Mouse (Mus musculus) embryonic facial prominence, embryonic 12.5 days (tissue): ENCODE measurements at regions not wholly inside any gene's neighbourhood (a gene's known extent, or its start where the extent isn't known, plus 50 kb on each side); places are given as distances from the start of the nearest gene placed in this dataset.

Source experiments
- ATAC-seq: fragments of 200-750 bp; cut with Nextera tagmentation; 2 replicates; pipeline ENCODE4 v1.8.0; 2017; ENCODE audit not compliant: insufficient number of reproducible peaks, insufficient read depth, low FRiP score, low TSS enrichment
- H3K27ac ChIP-seq: fragments of 300-500 bp; sonication (generic); 2 replicates; pipeline ENCODE4 v1.5.1; 2016; ENCODE audit warnings: mild to moderate bottlenecking
- H3K27me3 ChIP-seq: fragments of 300-500 bp; sonication (generic); 2 replicates; pipeline ENCODE4 v1.6.1; 2016; ENCODE audit warnings: mild to moderate bottlenecking, moderate library complexity
- H3K36me3 ChIP-seq: fragments of 300-500 bp; sonication (generic); 2 replicates; pipeline ENCODE4 v1.6.1; 2016; ENCODE audit warnings: mild to moderate bottlenecking
- H3K4me1 ChIP-seq: fragments of 300-500 bp; sonication (generic); 2 replicates; pipeline ENCODE4 v1.6.1; 2016
- H3K4me2 ChIP-seq: fragments of 300-500 bp; sonication (generic); replicated peaks from 2 replicates; pipeline ENCODE4 v1.6.1; 2016; ENCODE audit warnings: mild to moderate bottlenecking, moderate library complexity
- H3K4me3 ChIP-seq: fragments of 300-500 bp; sonication (generic); 2 replicates; pipeline ENCODE4 v1.5.1; 2016; ENCODE audit warnings: mild to moderate bottlenecking
- H3K9ac ChIP-seq: fragments of 300-500 bp; sonication (generic); 2 replicates; pipeline ENCODE4 v1.6.1; 2016; ENCODE audit warnings: mild to moderate bottlenecking, moderate library complexity
- H3K9me3 ChIP-seq: fragments of 300-500 bp; sonication (generic); 2 replicates; pipeline ENCODE4 v1.6.1; 2016; ENCODE audit warnings: mild to moderate bottlenecking, moderate library complexity
- WGBS: fragments of 180-500 bp; shearing (Covaris S2); methylation state at CpG from one replicate; pipeline ENCODE4 v1.1.7; 2016; 5-methylcytosine and 5-hydroxymethylcytosine counted together

GRCm38 (mm10) chr3:52158788-52159260, 53.9 kb upstream of the Maml3 start:
- WGBS: 80% methylated on average over 3 of the region's 3 CpGs
- Histone ChIP-seq H3K27me3 (no peaks in the 10 kb centered on the region), H3K36me3 (no peaks in the 10 kb centered on the region), H3K4me1 (no peaks in the 10 kb centered on the region), H3K4me3 (no peak overlapping the region), H3K9me3 (no peaks in the 10 kb centered on the region), H3K4me2 (no peak overlapping the region), H3K9ac (no peak overlapping the region), H3K27ac (no peak overlapping the region)
- ATAC-seq: no peak

GRCm38 (mm10) chr3:52161688-52162087, 56.8 kb upstream of the Maml3 start:
- Histone ChIP-seq H3K4me1 (no peaks in the 10 kb centered on the region), H3K9ac (no peak overlapping the region), H3K4me3 (no peak overlapping the region), H3K4me2 (no peak overlapping the region), H3K9me3 (no peaks in the 10 kb centered on the region), H3K27ac (no peak overlapping the region), H3K36me3 (no peaks in the 10 kb centered on the region), H3K27me3 (no peaks in the 10 kb centered on the region)
- 45% methylated on average over 3 of the region's 3 CpGs for WGBS
- no peak for ATAC-seq

- ATAC-seq: no peak
- no peak overlapping the region for H3K9ac ChIP-seq
- no peaks in the 10 kb centered on the region for H3K4me1 ChIP-seq
- no peaks in the 10 kb centered on the region for H3K27me3 ChIP-seq
- WGBS: 62% methylated on average over 16 of the region's 16 CpGs
- no peak overlapping the region for H3K27ac ChIP-seq
- H3K9me3 ChIP-seq: no peaks in the 10 kb centered on the region
- H3K4me2 ChIP-seq: no peak overlapping the region
- H3K4me3 ChIP-seq: no peak overlapping the region
- no peaks in the 10 kb centered on the region for H3K36me3 ChIP-seq
These were observed 59.1 kb upstream of the Maml3 start for GRCm38 (mm10) chr3:52163990-52164389.

- 95% methylated on average over 7 of the region's 7 CpGs for WGBS
- H3K4me2 ChIP-seq: no peak overlapping the region
- H3K9ac ChIP-seq: no peak overlapping the region
- no peaks in the 10 kb centered on the region for H3K9me3 ChIP-seq
- H3K27ac ChIP-seq: no peak overlapping the region
- H3K27me3 ChIP-seq: no peaks in the 10 kb centered on the region
- no peak for ATAC-seq
- no peaks in the 10 kb centered on the region for H3K4me1 ChIP-seq
- no peak overlapping the region for H3K4me3 ChIP-seq
- no peaks in the 10 kb centered on the region for H3K36me3 ChIP-seq
These were observed 62.5 kb upstream of the Maml3 start for GRCm38 (mm10) chr3:52167420-52167819.

- no peaks in the 10 kb centered on the region for H3K27me3 ChIP-seq
- H3K27ac ChIP-seq: no peak overlapping the region
- 90% methylated on average over 7 of the region's 7 CpGs for WGBS
- H3K36me3 ChIP-seq: no peaks in the 10 kb centered on the region
- H3K4me2 ChIP-seq: no peak overlapping the region
- no peaks in the 10 kb centered on the region for H3K4me1 ChIP-seq
- ATAC-seq: no peak
- no peak overlapping the region for H3K9ac ChIP-seq
- H3K4me3 ChIP-seq: no peak overlapping the region
- no peaks in the 10 kb centered on the region for H3K9me3 ChIP-seq
These were observed 66.0 kb upstream of the Maml3 start for GRCm38 (mm10) chr3:52170847-52171246.

- no peak overlapping the region for H3K9ac ChIP-seq
- no peak overlapping the region for H3K4me2 ChIP-seq
- H3K4me3 ChIP-seq: no peak overlapping the region
- no peaks in the 10 kb centered on the region for H3K36me3 ChIP-seq
- WGBS: 95% methylated on average over 5 of the region's 5 CpGs
- no peaks in the 10 kb centered on the region for H3K4me1 ChIP-seq
- ATAC-seq: no peak
- no peaks in the 10 kb centered on the region for H3K9me3 ChIP-seq
- no peaks in the 10 kb centered on the region for H3K27me3 ChIP-seq
- H3K27ac ChIP-seq: no peak overlapping the region
These were observed 66.4 kb upstream of the Maml3 start for GRCm38 (mm10) chr3:52171303-52171702.

- no peak overlapping the region for H3K4me2 ChIP-seq
- H3K27ac ChIP-seq: no peak overlapping the region
- H3K9ac ChIP-seq: no peak overlapping the region
- no peak overlapping the region for H3K4me3 ChIP-seq
- ATAC-seq: no peak
- H3K4me1 ChIP-seq: peaks cover under 1% of the 10 kb centered on the region
- no peaks in the 10 kb centered on the region for H3K36me3 ChIP-seq
- whole genome bisulfite sequencing: 86% methylated on average over 1 of the region's 1 CpGs
- H3K9me3 ChIP-seq: no peaks in the 10 kb centered on the region
- H3K27me3 ChIP-seq: no peaks in the 10 kb centered on the region
These were observed 68.6 kb upstream of the Maml3 start for GRCm38 (mm10) chr3:52173490-52173889.

- Histone ChIP-seq H3K4me1 (peaks cover 22% of the 10 kb centered on the region), H3K9ac (no peak overlapping the region), H3K27me3 (no peaks in the 10 kb centered on the region), H3K4me3 (no peak overlapping the region), H3K4me2 (no peak overlapping the region), H3K9me3 (no peaks in the 10 kb centered on the region), H3K36me3 (no peaks in the 10 kb centered on the region), H3K27ac (no peak overlapping the region)
- ATAC-seq: no peak
- 85% methylated on average over 8 of the region's 8 CpGs for WGBS
These were observed 71.2 kb upstream of the Maml3 start for GRCm38 (mm10) chr3:52176108-52176507.

- Histone ChIP-seq H3K4me1 (peaks cover 29% of the 10 kb centered on the region), H3K9ac (peak overlapping the region; percentile 25; the same call in 1 of the 2 replicates), H3K4me3 (0 out of 2 replicates have a peak overlapping the region, but pooled peaks have one; percentile 13), H3K9me3 (no peaks in the 10 kb centered on the region), H3K36me3 (no peaks in the 10 kb centered on the region), H3K27me3 (no peaks in the 10 kb centered on the region), H3K27ac (peak overlapping the region; percentile 97), H3K4me2 (peak overlapping the region; percentile 38)
- 64% methylated on average over 9 of the region's 9 CpGs for WGBS
- no peak for ATAC-seq
These were observed 74.0 kb upstream of the Maml3 start for GRCm38 (mm10) chr3:52178851-52179250.

GRCm38 (mm10) chr3:52179686-52180085, 74.8 kb upstream of the Maml3 start:
- H3K4me2 ChIP-seq: peak overlapping the region; percentile 38
- ATAC-seq: peak; percentile 82
- no peaks in the 10 kb centered on the region for H3K36me3 ChIP-seq
- peak overlapping the region; percentile 13; the same call in 1 of the 2 replicates for H3K4me3 ChIP-seq
- H3K9me3 ChIP-seq: no peaks in the 10 kb centered on the region
- WGBS: 2% methylated on average over 12 of the region's 12 CpGs
- H3K9ac ChIP-seq: peak overlapping the region; percentile 25; the same call in 1 of the 2 replicates
- peaks cover 29% of the 10 kb centered on the region for H3K4me1 ChIP-seq
- no peaks in the 10 kb centered on the region for H3K27me3 ChIP-seq
- peak overlapping the region; percentile 97 for H3K27ac ChIP-seq

- 26% methylated on average over 8 of the region's 8 CpGs for WGBS
- H3K4me2 ChIP-seq: peak overlapping the region; percentile 38
- H3K27ac ChIP-seq: peak overlapping the region; percentile 97
- ATAC-seq: no peak
- no peak overlapping the region for H3K4me3 ChIP-seq
- no peaks in the 10 kb centered on the region for H3K9me3 ChIP-seq
- no peak overlapping the region; the same call in 1 of the 2 replicates for H3K9ac ChIP-seq
- H3K36me3 ChIP-seq: no peaks in the 10 kb centered on the region
- H3K4me1 ChIP-seq: peaks cover 29% of the 10 kb centered on the region
- H3K27me3 ChIP-seq: no peaks in the 10 kb centered on the region
These were observed 75.4 kb upstream of the Maml3 start for GRCm38 (mm10) chr3:52180306-52180705.

GRCm38 (mm10) chr3:52180785-52181184, 75.9 kb upstream of the Maml3 start:
- H3K4me1 ChIP-seq: peaks cover 29% of the 10 kb centered on the region
- peak overlapping the region; percentile 97 for H3K27ac ChIP-seq
- no peaks in the 10 kb centered on the region for H3K9me3 ChIP-seq
- no peak overlapping the region for H3K4me3 ChIP-seq
- H3K9ac ChIP-seq: no peak overlapping the region
- WGBS: 25% methylated on average over 10 of the region's 10 CpGs
- H3K27me3 ChIP-seq: no peaks in the 10 kb centered on the region
- H3K36me3 ChIP-seq: no peaks in the 10 kb centered on the region
- peak overlapping the region; percentile 4; the same call in 1 of the 2 replicates for H3K4me2 ChIP-seq
- peak; percentile 24; the same call in 1 of the 2 replicates for ATAC-seq
